Mouse (Mus musculus) embryonic facial prominence, embryonic 13.5 days (tissue): ENCODE measurements around the gene Tubb2b. TPM values are rescaled to one million over a fixed set of nuclear protein-coding genes. Genes with fewer than 3 reads are reported as not detected.
A peak's percentile ranks its signal among the peaks of the same experiment; 100 is the strongest.

Experiments used
- ATAC-seq: fragments of 200-750 bp; cut with Nextera tagmentation; 2 replicates; pipeline ENCODE4 v1.8.0; 2017; ENCODE audit warnings: low read depth; ENCODE audit not compliant: insufficient number of reproducible peaks, insufficient read depth, low FRiP score, low TSS enrichment
- H3K27ac ChIP-seq: fragments of 300-500 bp; sonication (generic); 2 replicates; pipeline ENCODE4 v1.5.1; 2015; ENCODE audit warnings: moderate library complexity, mild to moderate bottlenecking, inconsistent platforms
- H3K27me3 ChIP-seq: fragments of 300-500 bp; sonication (generic); 2 replicates; pipeline ENCODE4 v1.6.1; 2015; ENCODE audit warnings: mild to moderate bottlenecking, inconsistent platforms
- H3K36me3 ChIP-seq: fragments of 300-500 bp; sonication (generic); 2 replicates; pipeline ENCODE4 v1.6.1; 2015; ENCODE audit warnings: mild to moderate bottlenecking, inconsistent platforms
- H3K4me1 ChIP-seq: fragments of 300-500 bp; sonication (generic); 2 replicates; pipeline ENCODE4 v1.6.1; 2015; ENCODE audit warnings: inconsistent platforms
- H3K4me2 ChIP-seq: fragments of 300-500 bp; sonication (generic); 2 replicates; pipeline ENCODE4 v1.6.1; 2015; ENCODE audit warnings: moderate library complexity, mild to moderate bottlenecking, inconsistent platforms
- H3K4me3 ChIP-seq: fragments of 300-500 bp; sonication (generic); 2 replicates; pipeline ENCODE4 v1.5.1; 2015; ENCODE audit warnings: mild to moderate bottlenecking, inconsistent platforms
- H3K9ac ChIP-seq: fragments of 300-500 bp; sonication (generic); 2 replicates; pipeline ENCODE4 v1.6.1; 2015; ENCODE audit warnings: mild to moderate bottlenecking, inconsistent platforms
- H3K9me3 ChIP-seq: fragments of 300-500 bp; sonication (generic); 2 replicates; pipeline ENCODE4 v1.6.1; 2016; ENCODE audit warnings: inconsistent platforms
- WGBS: fragments of 180-500 bp; shearing (Covaris S2); methylation state at CpG from one replicate; pipeline ENCODE4 v1.1.7; 2015; ENCODE audit warnings: mixed read lengths; 5-methylcytosine and 5-hydroxymethylcytosine counted together
- polyA plus RNA-seq: library from polyadenylated mRNA; unstranded; fragments of >200 nt; fragmentation: Nextera tagmentation; extraction: Ambion mirVana; gene quantifications from 2 replicates; pipeline ENCODE4 v1.2.1, GENCODE M21; 2015

The Tubb2b gene
- polyA plus RNA-seq: 45.6 and 46.3 TPM in 2 replicates

DNA sequence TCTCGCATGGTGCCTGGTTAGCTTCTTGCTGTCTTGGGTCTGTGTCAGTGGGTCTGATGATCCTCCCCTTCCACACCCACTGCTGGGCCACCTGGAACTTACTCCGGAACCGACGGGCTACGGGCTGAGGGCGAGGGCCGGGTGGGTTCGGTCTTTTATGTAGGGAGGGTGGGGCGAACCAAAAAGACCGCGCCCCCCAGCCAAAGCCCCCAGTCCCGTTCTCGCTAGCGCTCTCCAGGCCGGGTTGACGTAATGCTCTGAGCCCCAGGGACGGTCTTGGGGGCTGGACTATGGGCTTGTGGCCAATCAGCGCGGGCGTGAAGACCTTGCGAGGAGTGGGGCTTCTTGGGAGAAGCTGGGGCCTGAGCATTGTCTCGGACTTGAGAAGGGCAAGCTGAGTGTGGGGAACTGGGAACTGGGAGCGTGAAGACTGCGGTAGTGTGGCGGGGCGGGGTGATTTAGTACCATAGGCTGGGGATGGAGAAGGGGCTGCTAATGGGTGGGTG lies at the start of gene Tubb2b:
Gene Tubb2b (minus strand): TSS at position 241 of the 506 bp plus-strand sequence.
- under 1% methylated on average over 26 of the region's 26 CpGs for WGBS

DNA sequence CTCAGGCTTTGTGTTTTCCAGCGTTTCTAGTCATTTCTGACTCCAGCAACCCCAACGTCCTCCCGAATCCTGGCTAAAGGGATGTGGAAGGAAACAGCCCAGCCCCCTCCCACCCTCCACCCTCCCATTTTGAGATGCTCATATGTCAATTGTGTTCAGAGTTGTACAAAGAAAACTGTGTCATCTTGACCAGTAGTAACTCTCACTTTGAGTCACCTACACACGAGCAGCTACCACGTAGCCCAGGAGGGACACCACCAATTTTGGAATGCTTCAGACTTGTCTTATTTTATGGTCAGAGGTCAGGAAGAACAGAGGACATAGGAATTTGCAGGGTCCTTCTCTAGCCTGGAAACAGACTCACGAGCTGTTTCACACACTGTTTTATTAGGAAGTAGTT lies 43.8 kb upstream of the Tubb2b start:
- no peak for ATAC-seq
- H3K4me1 ChIP-seq: no peaks in the 10 kb centered on the region
- no peak overlapping the region for H3K27ac ChIP-seq
- no peak overlapping the region for H3K4me3 ChIP-seq
- H3K9ac ChIP-seq: no peak overlapping the region
- peaks cover 9% of the 10 kb centered on the region for H3K36me3 ChIP-seq
- no peak overlapping the region for H3K4me2 ChIP-seq
- no peaks in the 10 kb centered on the region for H3K9me3 ChIP-seq
- no peaks in the 10 kb centered on the region for H3K27me3 ChIP-seq
- 93% methylated on average over 6 of the region's 6 CpGs for WGBS

More for the DNA sequence above, at the start of gene Tubb2b:
- H3K36me3 ChIP-seq: 0 out of 2 replicates have a peak, but pooled peaks cover 5% of the 10 kb centered on the region
- peak within 1 kb of the TSS; percentile 75 for H3K9ac ChIP-seq
- peaks cover 5% of the 10 kb centered on the region; the same call in 1 of the 2 replicates for H3K27me3 ChIP-seq
- no peaks in the 10 kb centered on the region for H3K9me3 ChIP-seq
- peak within 1 kb of the TSS; percentile 84 for H3K4me2 ChIP-seq
- H3K27ac ChIP-seq: peak within 1 kb of the TSS; percentile 86
- peak within 1 kb of the TSS; percentile 67 for H3K4me3 ChIP-seq
- peaks cover 56% of the 10 kb centered on the region for H3K4me1 ChIP-seq
- peak; percentile 90 for ATAC-seq

DNA sequence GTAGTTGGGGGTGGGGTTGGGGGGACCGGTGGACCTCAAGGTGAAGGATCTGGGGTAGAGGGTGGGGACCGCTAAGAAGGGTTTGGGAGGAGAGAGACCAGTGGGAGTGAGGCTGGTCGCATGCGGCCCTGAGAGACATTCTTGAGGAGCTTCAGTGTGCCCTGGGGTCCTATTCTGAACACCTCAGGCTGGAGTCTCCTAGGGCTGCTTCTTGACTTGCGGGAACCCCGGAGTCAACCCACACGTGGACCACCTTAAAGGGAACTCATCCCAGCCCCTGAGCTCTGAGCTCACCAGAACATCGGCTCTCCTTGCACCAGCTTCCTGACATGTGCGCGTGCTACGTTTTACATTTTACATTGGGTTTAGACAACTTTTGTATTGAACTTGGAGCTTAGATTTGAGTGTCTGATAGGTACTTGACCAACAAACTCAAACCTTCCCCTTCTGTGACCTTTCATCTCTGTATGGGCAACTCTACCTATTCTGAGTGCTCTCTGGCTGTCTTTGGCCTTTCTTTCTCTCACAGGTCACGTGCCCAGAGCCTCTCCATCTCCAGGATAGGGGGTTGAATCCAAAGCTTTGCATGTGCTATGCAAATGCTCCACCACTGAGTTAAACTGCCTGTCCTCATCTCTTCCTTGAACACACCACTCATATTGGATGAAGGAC lies 33.2 kb upstream of the Tubb2b start:
- H3K4me2 ChIP-seq: peak overlapping the region; percentile 69
- no peaks in the 10 kb centered on the region for H3K9me3 ChIP-seq
- peak overlapping the region; percentile 69 for H3K4me3 ChIP-seq
- H3K27me3 ChIP-seq: no peaks in the 10 kb centered on the region
- ATAC-seq: peak; percentile 72; the same call in 1 of the 2 replicates
- 41% methylated on average over 12 of the region's 12 CpGs for WGBS
- peak overlapping the region; percentile 76 for H3K9ac ChIP-seq
- peak overlapping the region; percentile 93 for H3K27ac ChIP-seq
- peaks cover 13% of the 10 kb centered on the region for H3K4me1 ChIP-seq
- peaks cover 11% of the 10 kb centered on the region for H3K36me3 ChIP-seq

DNA sequence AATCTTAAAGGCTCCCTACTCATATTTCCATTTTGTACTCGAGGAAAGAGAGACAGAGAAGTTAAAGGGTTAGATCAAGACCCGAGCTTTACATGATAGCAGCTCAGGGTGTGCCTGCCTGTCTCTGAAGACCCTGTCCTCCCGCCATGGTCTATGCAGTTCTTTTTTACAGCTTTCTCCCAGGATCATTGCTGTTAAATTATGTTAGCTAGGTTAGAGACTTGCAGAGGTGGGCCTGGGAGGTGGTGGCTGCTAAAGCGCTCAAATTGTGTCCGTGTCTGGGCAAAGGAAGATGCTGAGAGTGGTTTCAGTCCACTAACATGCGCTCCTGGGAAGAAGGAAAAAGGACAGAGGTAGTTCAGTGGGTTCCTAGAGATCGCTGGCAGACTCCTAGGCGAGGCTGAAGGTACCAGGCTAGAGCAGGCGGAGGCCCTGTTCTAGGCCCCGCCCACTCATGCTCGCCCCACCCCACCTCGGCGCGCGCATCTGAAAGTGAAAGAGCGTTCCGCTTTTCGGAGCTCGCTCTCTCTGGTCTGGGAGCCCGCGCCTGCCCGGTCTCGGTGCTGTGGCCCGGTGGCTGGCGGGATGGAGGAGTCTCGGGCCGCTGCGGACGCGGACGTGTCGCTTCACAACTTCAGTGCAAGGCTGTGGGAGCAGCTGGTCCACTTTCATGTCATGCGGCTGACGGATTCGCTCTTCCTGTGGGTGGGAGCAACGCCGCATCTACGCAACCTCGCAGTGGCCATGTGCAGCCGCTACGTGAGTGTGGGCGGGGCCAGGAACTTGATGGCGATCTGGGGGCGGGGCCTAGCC lies 32.4 kb upstream of the Tubb2b start, which contains the start of gene Psmg4:
Gene Psmg4 (plus strand): TSS at position 474 of the 813 bp plus-strand sequence.
- peak; percentile 93 for ATAC-seq
- no peaks in the 10 kb centered on the region for H3K27me3 ChIP-seq
- 2% methylated on average over 44 of the region's 44 CpGs for WGBS

DNA sequence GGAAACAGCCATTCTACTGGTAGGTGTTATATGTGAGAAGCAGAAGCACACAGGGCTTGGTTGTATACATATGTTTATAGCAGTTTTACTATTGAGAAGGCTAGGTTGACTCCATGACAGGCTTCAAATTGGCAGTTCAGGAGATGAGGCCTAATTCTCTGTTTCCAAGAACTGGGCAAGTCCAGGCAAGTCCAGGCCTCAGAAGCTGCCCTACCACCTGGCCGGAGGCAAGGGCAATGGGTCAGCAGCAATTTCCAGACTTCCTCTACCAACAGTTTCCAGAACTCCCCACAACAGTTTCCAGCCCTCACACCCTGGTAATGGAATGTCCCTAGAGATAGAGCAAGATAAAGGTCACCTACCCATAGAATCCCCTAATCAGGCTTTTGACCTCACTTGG lies 29.7 kb upstream of the Tubb2b start:
- Histone ChIP-seq H3K9me3 (no peaks in the 10 kb centered on the region), H3K4me2 (no peak overlapping the region), H3K4me3 (no peak overlapping the region), H3K4me1 (peaks cover 25% of the 10 kb centered on the region), H3K27me3 (no peaks in the 10 kb centered on the region), H3K27ac (no peak overlapping the region), H3K36me3 (no peaks in the 10 kb centered on the region), H3K9ac (no peak overlapping the region)
- ATAC-seq: no peak
- WGBS: 76% methylated on average over 1 of the region's 1 CpGs

More for the DNA sequence above, 32.4 kb upstream of the Tubb2b start, which contains the start of gene Psmg4:
- Histone ChIP-seq H3K4me1 (peaks cover 13% of the 10 kb centered on the region), H3K4me3 (peak within 1 kb of the TSS; percentile 69), H3K9ac (peak within 1 kb of the TSS; percentile 76), H3K27ac (peak within 1 kb of the TSS; percentile 93), H3K9me3 (no peaks in the 10 kb centered on the region), H3K4me2 (peak within 1 kb of the TSS; percentile 69), H3K36me3 (peaks cover 11% of the 10 kb centered on the region)

DNA sequence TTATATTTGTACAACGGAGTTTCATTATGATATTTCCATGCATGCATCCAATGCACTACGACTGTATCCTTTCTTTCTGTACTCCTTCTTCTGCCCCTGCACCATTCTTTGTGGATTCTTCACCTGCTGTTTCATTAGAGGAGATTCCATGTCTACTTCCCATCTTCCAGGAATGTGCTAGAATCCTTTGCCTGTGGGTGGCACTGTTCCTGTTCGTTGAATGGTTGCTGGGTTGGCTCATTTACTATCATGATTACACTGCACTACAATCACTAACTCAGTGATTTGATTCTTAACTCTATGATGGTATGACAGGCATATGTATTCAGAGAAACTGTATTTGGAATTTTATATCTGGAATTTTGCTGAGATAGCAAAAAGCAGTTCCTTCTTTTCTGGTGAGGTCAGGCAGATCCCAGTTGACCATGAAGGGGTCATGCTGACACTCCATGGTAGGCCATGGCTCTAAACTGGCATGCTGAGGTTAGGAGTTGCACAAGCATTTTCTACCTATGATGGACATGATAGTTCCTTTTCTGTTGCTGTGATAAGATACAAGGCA lies 27.4 kb upstream of the Tubb2b start:
- H3K27ac ChIP-seq: no peak overlapping the region
- H3K9me3 ChIP-seq: no peaks in the 10 kb centered on the region
- H3K4me3 ChIP-seq: no peak overlapping the region
- H3K27me3 ChIP-seq: no peaks in the 10 kb centered on the region
- ATAC-seq: no peak
- H3K4me1 ChIP-seq: peaks cover 30% of the 10 kb centered on the region
- H3K36me3 ChIP-seq: no peaks in the 10 kb centered on the region
- H3K4me2 ChIP-seq: no peak overlapping the region
- no peak overlapping the region for H3K9ac ChIP-seq
- WGBS: 90% methylated on average over 3 of the region's 3 CpGs

DNA sequence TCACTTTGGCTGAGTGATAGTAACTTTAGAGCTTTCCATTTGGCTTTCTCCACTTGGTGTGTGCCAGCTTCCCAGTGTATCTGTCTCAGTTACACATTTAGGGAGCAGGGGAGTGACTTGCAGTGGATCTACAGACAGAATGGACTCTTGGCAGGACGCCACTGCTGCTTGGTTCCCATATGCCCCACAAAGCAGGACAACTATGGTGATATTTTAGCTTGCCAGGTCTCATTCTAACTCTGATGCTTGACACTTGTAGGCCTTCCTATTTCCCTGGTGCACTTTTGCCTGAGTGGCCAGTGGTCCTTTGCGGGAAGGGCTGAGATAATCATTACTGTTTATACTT lies 26.5 kb upstream of the Tubb2b start:
- no peaks in the 10 kb centered on the region for H3K9me3 ChIP-seq
- peak overlapping the region; percentile 80 for H3K27ac ChIP-seq
- H3K27me3 ChIP-seq: no peaks in the 10 kb centered on the region
- H3K4me3 ChIP-seq: no peak overlapping the region
- H3K4me1 ChIP-seq: peaks cover 25% of the 10 kb centered on the region
- H3K9ac ChIP-seq: peak overlapping the region; percentile 51; the same call in 1 of the 2 replicates
- 78% methylated on average over 2 of the region's 2 CpGs for WGBS
- 0 out of 2 replicates have a peak overlapping the region, but pooled peaks have one; percentile 9 for H3K4me2 ChIP-seq
- ATAC-seq: no peak
- H3K36me3 ChIP-seq: no peaks in the 10 kb centered on the region

DNA sequence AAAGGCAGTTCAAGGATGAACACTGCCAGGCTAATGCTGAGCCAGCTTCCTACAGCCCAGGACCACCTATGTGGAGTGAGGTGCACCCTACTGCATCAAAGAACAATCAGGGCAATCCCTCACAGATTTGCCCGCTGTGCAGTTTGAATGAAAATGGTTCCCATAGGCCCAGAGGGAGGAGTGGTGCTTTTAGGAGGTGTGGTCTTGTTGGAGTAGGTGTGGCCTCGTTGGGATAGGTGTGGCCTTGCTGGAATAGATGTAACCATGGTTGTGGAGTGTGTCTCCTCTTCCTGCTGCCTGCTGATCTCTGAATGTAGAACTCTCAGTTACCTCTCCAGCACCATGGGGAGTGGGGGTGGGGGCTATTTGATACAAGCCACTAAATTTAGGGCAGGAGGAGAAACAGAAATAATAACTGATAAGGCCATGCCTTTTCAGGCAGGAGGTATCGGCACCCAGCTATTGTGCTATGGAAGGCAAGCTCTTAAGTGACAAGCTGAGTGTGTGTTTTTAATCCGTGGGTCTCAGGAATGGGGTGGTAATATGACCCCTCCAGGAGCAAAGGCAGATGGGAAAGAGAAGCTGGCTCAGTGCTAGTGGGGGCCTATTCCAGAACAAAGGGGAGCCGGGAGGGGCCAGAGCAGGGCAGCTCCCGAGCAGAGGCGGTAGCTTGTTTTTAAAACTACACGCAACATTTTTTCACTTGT lies 26.0 kb upstream of the Tubb2b start:
- 39% methylated on average over 8 of the region's 8 CpGs for WGBS
- peak overlapping the region; percentile 80 for H3K27ac ChIP-seq

DNA sequence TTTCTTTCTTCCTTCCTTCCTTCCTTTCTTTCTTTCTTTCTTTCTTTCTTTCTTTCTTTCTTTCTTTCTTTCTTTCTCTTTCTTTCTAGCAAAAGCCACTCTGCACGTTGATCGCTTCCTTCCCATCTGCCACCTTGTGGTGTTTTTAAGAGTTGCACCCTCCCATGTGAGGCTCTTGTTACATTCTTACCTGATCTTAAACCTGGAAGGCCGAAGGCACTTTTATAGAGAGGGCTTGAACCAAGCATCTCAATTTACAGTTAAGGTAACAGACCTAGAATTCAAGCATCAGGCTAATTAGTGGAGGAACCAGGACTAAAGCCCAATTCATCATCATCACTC lies 24.6 kb upstream of the Tubb2b start:
- Histone ChIP-seq H3K9me3 (no peaks in the 10 kb centered on the region), H3K4me2 (peak overlapping the region; percentile 38), H3K27me3 (no peaks in the 10 kb centered on the region), H3K9ac (peak overlapping the region; percentile 58; the same call in 1 of the 2 replicates), H3K4me1 (peaks cover 34% of the 10 kb centered on the region), H3K36me3 (no peaks in the 10 kb centered on the region), H3K4me3 (peak overlapping the region; percentile 17), H3K27ac (peak overlapping the region; percentile 51)
- no peak for ATAC-seq
- 25% methylated on average over 3 of the region's 3 CpGs for WGBS

More for the DNA sequence above, 26.0 kb upstream of the Tubb2b start:
- Histone ChIP-seq H3K9ac (peak overlapping the region; percentile 51; the same call in 1 of the 2 replicates), H3K36me3 (no peaks in the 10 kb centered on the region), H3K4me1 (peaks cover 25% of the 10 kb centered on the region), H3K27me3 (no peaks in the 10 kb centered on the region), H3K4me3 (no peak overlapping the region), H3K9me3 (no peaks in the 10 kb centered on the region), H3K4me2 (0 out of 2 replicates have a peak overlapping the region, but pooled peaks have one; percentile 9)
- ATAC-seq: peak; percentile 66

DNA sequence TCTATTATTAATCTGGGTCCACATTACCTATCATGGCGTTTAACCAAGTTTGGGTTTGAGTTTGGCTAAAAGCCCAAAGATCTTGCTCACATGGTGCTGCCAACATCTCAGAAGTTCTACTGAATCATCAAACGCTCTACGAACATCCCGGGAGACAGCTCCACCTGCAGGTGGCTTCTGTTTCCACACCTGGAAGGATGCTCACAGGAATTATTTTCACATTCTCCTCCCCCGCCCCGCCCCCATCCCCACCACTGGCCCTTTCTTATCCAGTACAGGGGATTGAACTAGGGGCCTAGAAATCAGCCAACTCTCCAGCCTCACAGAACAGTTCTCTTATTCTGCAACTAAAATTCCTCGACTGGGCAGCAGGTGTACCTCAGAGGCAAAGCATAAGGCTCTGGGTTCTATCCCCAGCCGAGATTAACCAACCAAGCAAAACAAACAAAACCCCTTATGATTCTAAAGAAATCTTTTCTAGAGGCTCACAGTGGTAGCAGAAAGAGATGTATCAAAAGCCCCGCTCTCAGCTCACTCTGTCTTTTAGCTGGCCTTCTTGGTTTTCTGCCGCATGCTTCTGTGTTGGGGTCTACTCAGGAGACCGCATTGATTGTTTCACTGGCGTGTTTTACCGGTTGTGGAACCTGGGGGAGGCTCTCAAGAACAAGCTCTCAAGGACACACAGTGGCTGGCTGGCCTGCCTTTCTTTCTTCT lies 24.1 kb upstream of the Tubb2b start:
- H3K4me3 ChIP-seq: peak overlapping the region; percentile 17
- ATAC-seq: no peak
- H3K4me2 ChIP-seq: peak overlapping the region; percentile 38
- no peaks in the 10 kb centered on the region for H3K9me3 ChIP-seq
- H3K36me3 ChIP-seq: no peaks in the 10 kb centered on the region
- WGBS: 52% methylated on average over 13 of the region's 13 CpGs
- peak overlapping the region; percentile 51 for H3K27ac ChIP-seq
- peak overlapping the region; percentile 58 for H3K9ac ChIP-seq
- H3K27me3 ChIP-seq: no peaks in the 10 kb centered on the region
- peaks cover 39% of the 10 kb centered on the region for H3K4me1 ChIP-seq
